Mouse (Mus musculus) gastrocnemius, postnatal 4 days (tissue): Measurements from ENCODE around the gene Tmod4. TPM values are rescaled to one million over a fixed set of nuclear protein-coding genes. Genes with fewer than 3 reads are reported as not detected.

Source experiments
- DNase-seq, 2 experiments: peaks; one replicate each; pipeline ENCODE4 v3.0.0; 2021 to 2022; ENCODE audit warnings: low spot score in 2 of 2, mixed read lengths in 2 of 2
- microRNA-seq: library from miRNA; unstranded; fragments of <30 nt; microRNA quantifications from one replicate; pipeline ENCODE4 v1.2.0, GENCODE M21; 2021
- total RNA-seq, 2 experiments: library from RNA; stranded (reverse); gene quantifications; 2 replicates each; pipeline ENCODE4 v1.2.3; 2021

Tmod4 gene
- total RNA-seq, 2 experiments from 2014 or later: 250 to 275 TPM

DNA sequence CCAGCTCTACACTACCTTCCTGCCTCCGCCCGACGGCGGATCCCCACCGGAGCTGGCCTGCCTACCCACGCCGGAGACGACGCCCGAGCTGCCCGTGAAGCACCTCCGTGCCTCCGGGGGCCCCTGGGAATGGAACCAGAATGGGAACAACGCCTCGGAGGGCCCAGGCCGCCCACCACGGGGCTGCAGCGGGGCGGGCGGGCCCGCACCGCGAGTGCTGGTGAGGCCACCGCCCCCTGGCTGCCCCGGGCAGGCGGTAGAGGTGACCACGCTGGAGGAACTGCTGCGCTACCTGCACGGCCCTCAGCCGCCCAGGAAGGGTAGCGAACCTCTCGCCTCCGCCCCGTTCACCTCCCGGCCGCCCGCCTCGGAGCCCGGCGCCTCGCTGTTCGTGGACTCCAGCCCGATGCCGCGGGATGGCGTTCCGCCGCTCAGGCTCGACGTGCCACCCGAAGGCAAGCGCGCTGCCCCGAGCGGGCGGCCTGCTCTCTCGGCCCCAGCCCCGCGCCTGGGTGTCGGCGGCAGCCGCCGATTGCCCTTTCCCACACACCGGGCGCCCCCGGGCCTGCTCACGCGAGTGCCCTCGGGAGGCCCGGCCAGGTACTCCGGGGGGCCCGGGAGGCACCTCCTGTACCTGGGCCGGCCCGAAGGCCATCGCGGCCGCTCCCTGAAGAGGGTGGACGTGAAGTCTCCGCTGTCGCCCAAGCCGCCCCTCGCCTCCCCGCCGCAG lies 48.4 kb downstream of the Tmod4 start:
- peak; percentile 28 to 38 for DNase-seq

DNA sequence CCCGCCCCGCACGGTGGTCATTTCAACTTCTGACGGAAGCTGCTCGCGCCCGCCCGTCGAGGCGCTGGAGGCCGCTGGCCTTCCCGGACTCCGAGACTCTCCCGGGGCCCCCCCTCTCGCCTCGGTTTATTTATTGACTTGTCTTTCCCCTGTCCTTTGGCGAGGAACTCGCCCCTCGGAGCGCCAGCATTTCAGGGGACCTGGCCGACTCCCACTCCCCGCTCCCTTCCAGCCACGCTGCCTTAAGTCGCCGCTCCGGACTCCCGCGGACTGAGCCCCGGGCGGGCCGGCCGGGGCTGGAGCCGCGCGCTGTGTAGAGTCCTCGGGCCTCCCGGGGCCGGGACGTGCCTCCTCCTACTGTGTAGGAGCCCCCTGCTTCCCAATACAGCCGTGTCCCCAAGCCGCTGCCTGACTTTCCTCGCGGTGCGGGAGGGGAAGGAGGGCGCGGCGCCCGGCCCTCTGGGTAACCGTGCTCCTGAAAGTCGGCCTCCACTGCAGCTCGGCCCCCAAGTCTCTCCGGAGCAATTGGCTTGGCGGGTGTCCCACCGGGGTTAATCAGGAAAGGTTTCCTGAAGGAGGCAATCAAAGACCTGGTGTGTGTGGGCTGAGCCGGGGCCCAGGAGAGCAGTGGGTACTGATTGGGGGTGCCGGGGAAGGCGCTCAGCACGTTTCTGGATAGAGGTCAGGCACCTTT lies 49.1 kb downstream of the Tmod4 start:
- DNase-seq: peak; percentile 32 to 50

DNA sequence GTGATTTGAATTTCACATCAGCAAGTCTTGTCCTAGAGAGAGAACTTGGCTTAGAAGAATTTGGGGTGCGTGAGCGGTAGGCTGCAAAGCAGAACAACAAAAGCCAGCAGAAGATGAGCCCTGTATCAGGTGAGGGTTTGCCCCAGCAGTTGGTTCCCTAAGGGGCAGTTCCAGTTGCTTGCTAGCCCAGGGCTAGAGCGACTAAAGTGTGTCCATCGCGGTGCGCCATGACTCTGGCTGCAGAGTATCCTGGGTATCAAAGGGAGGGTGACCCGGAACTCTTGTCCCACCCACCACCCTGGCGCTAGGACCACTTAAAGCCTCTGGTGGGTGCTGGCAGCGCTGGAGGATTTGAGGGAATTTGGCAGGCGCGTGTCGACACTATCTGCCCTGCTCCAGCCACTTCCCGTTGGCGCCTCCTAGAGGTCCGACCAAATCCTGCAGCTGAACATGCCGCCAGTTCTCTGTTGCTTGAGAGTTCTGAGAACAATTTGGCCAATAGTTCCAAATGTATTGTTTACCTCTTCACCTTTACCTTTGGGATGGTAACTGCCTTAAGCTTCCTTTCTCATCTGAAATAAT lies 49.8 kb downstream of the Tmod4 start:
- DNase-seq: peak; percentile 72 to 85

DNA sequence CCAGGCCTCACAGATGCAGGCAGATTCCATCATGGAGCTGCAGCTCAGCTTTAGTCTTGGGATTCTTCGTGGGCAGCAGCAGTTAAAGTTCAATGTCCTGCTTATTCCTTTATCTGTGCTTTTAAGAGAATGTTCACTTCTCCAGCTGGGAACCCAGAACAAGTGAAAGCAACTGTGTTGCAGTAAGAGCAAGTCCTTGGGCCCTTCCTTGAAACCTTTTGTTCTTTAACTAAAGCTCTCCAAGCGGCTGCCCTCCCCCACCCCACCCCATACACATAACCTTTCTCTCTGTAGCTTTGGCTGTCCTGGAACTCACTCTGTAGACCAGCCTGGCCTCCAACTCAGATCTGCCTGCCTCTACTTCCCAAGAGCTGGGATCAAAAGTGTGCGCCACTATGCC lies 52.2 kb downstream of the Tmod4 start:
- no peak for DNase-seq

DNA sequence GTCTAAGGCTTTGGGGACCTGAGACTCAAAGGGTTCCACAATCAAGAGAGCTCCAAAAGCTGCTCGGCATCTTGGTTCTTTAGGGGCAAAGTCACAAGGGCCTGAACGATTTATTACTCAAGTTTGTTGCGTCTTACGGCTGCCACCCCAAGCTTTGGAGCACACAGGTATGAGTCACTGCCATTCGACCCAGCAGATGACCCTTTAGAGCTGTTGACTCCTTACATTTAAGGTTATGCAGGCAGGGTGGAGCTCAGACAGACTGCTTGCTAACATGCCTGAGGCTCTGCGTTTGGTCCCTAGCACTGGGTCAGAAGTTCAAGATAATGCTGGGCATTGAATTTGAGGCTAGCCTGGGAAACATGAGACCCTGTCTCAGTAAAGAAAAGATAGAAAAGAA lies 53.3 kb downstream of the Tmod4 start:
- DNase-seq: no peak

Small RNA genes lying within 50 kb of the gene (microRNA-seq; reads per million reads assigned to microRNA genes)
- gene Mir8099-1: not detected

Other genes with a start within 250 kb of the Tmod4 start
- gene Psmb4, start 237.5 kb upstream of the Tmod4 start, total RNA-seq: 100 to 1,000 TPM; 330 to 360 TPM
- 10 to 100 TPM; 14.8 to 15.4 TPM for gene Selenbp1, start 191.4 kb upstream of the Tmod4 start, total RNA-seq
- gene Rfx5, start 170.4 kb upstream of the Tmod4 start, total RNA-seq: 10 to 100 TPM; 14.7 to 16.8 TPM
- 10 to 100 TPM; 47.5 to 49.3 TPM for gene Pi4kb, start 149.7 kb upstream of the Tmod4 start, total RNA-seq
- gene Zfp687, start 109.0 kb upstream of the Tmod4 start, total RNA-seq: 10 to 100 TPM; 29.6 to 34.7 TPM
- 100 to 1,000 TPM; 175 to 200 TPM for gene Psmd4, start 81.9 kb upstream of the Tmod4 start, total RNA-seq
- 10 to 100 TPM; 22.7 to 26.2 TPM for gene Pip5k1a, start 17.5 kb upstream of the Tmod4 start, total RNA-seq
- 10 to 100 TPM; 62.3 to 71.2 TPM for gene Vps72, start 13.5 kb upstream of the Tmod4 start, total RNA-seq
- gene Scnm1, start 9.5 kb downstream of the Tmod4 start, total RNA-seq: 10 to 100 TPM; 48.8 to 51.2 TPM
- gene Lysmd1, start 9.6 kb downstream of the Tmod4 start, total RNA-seq: 1 to 10 TPM; 6.8 to 7.0 TPM
- gene Tnfaip8l2, start 17.9 kb downstream of the Tmod4 start, total RNA-seq: 1 to 10 TPM; 2.8 to 3.7 TPM
- gene Sema6c, start 36.0 kb downstream of the Tmod4 start, total RNA-seq: 100 to 1,000 TPM; 112 to 123 TPM
- gene Gabpb2, start 93.4 kb downstream of the Tmod4 start, total RNA-seq: 10 to 100 TPM; 18.0 to 18.8 TPM
- gene Cdc42se1, start 104.3 kb downstream of the Tmod4 start, total RNA-seq: 10 to 100 TPM; 48.1 to 49.2 TPM
- gene Mllt11, start 107.7 kb downstream of the Tmod4 start, total RNA-seq: 10 to 100 TPM; 30.9 to 34.4 TPM
- under 1 TPM in 1 of 2 experiments, not detected in 1; 0.18 TPM for gene Gm128, start 117.1 kb downstream of the Tmod4 start, total RNA-seq
- gene Bnipl, start 126.7 kb downstream of the Tmod4 start, total RNA-seq: under 1 TPM; 0.16 to 0.29 TPM
- gene Mindy1, start 156.9 kb downstream of the Tmod4 start, total RNA-seq: 10 to 100 TPM; 22.8 to 26.8 TPM
- 10 to 100 TPM; 68.7 to 78.2 TPM for gene Prune1, start 157.6 kb downstream of the Tmod4 start, total RNA-seq
- 1 to 10 TPM in 1 of 2 experiments, under 1 TPM in 1; 0.57 to 1.1 TPM for gene Anxa9, start 182.7 kb downstream of the Tmod4 start, total RNA-seq
- gene Cers2, start 190.3 kb downstream of the Tmod4 start, total RNA-seq: 10 to 100 TPM; 56.0 to 61.5 TPM
- 10 to 100 TPM; 22.5 to 24.5 TPM for gene Setdb1, start 232.7 kb downstream of the Tmod4 start, total RNA-seq